Mouse (Mus musculus) kidney, adult 18-20 months (tissue): ENCODE measurements around the gene 4930556J24Rik.
"Not testable (repeated sequence)": the region's sequence is repeated elsewhere in the genome, so short reads cannot be mapped to it uniquely, and the experiment has no call there.

Experiments
- DNase-seq: peaks from one replicate; pipeline ENCODE4 v3.0.0; 2021

The 4930556J24Rik gene

GRCm38 (mm10) chr11:3920476-3920875, 56.1 kb downstream of the 4930556J24Rik start:
- DNase-seq: no peak

GRCm38 (mm10) chr11:3918738-3919137, 57.8 kb downstream of the 4930556J24Rik start:
- DNase-seq: no peak

GRCm38 (mm10) chr11:3914109-3914840, 62.3 kb downstream of the 4930556J24Rik start, which contains the start of gene Slc35e4:
Slc35e4 (minus strand) TSS chr11:3914664.
- peak; percentile 89 for DNase-seq

GRCm38 (mm10) chr11:3913316-3914108, 63.1 kb downstream of the 4930556J24Rik start:
- DNase-seq: peak; percentile 95

- no peak for DNase-seq
These were observed 63.7 kb downstream of the 4930556J24Rik start for GRCm38 (mm10) chr11:3912875-3913271.

- DNase-seq: peak; percentile 7
These were observed 64.3 kb downstream of the 4930556J24Rik start for GRCm38 (mm10) chr11:3912100-3912874.

- DNase-seq: not testable (repeated sequence)
These were observed 65.1 kb downstream of the 4930556J24Rik start for GRCm38 (mm10) chr11:3911440-3911839.

GRCm38 (mm10) chr11:3910513-3911310, 65.9 kb downstream of the 4930556J24Rik start:
- DNase-seq: peak; percentile 11

- no peak for DNase-seq
These were observed 67.3 kb downstream of the 4930556J24Rik start for GRCm38 (mm10) chr11:3909236-3909635.

- no peak for DNase-seq
These were observed 71.1 kb downstream of the 4930556J24Rik start for GRCm38 (mm10) chr11:3905446-3905845.

GRCm38 (mm10) chr11:3904673-3905072, 71.9 kb downstream of the 4930556J24Rik start:
- no peak for DNase-seq

GRCm38 (mm10) chr11:3903046-3903445, 73.5 kb downstream of the 4930556J24Rik start:
- DNase-seq: peak; percentile 90

GRCm38 (mm10) chr11:3902516-3902915, 74.1 kb downstream of the 4930556J24Rik start:
- no peak for DNase-seq

GRCm38 (mm10) chr11:3900296-3900695, 76.3 kb downstream of the 4930556J24Rik start:
- no peak for DNase-seq

- DNase-seq: no peak
These were observed 80.6 kb downstream of the 4930556J24Rik start for GRCm38 (mm10) chr11:3895933-3896332.

- no peak for DNase-seq
These were observed 81.1 kb downstream of the 4930556J24Rik start for GRCm38 (mm10) chr11:3895458-3895857.

- DNase-seq: peak; percentile 95
These were observed 81.9 kb downstream of the 4930556J24Rik start, which contains the start of the genes 4921536K21Rik and Dusp18 for GRCm38 (mm10) chr11:3894406-3895281. 4921536K21Rik (minus strand) TSS chr11:3895098. Dusp18 (plus strand) TSS chr11:3895240.

- no peak for DNase-seq
These were observed 82.6 kb downstream of the 4930556J24Rik start for GRCm38 (mm10) chr11:3893970-3894369.
